ENCODE assay signal across 8 mouse cellular contexts in the genomic region with DNA sequence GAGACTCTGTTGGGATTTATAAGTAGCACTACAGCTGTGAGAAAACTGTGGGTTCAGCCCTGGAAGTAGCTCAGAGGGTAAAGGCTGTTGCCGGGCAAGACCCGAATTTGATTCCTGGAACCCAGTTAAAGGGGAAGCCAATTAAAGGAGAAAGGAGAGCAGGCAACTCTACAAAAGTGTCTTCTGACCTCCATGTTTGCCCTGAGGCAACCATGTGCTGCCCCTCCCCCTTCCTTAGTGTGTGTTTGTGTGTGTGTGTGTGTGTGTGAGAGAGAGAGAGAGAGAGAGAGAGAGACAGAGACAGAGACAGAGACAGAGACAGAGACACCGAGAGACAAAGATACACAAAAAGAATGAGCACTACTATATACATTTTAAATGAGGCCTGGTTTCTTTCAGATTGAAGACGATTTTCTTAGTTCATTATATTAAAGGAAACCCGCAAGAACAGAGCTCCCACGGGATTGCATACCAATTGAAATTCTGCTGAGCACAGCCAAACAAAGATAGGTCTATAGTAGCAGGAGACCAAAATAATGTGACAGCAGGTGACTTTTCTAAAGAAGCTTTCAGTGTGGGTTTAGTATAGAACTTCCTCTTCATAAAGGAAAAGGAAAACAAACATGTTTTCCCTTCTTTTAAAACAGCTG. TPM values are rescaled to one million over a fixed set of nuclear protein-coding genes. Genes with fewer than 3 reads are reported as not detected.
DNase-seq lines count a peak whose midpoint lies in the region; ATAC-seq and TF ChIP-seq lines count a peak whose summit lies in the region.

No protein-coding gene starts in this region.

- peak; percentile 37 for ATAC-seq in lung, postnatal 0 days
- ATAC-seq in forebrain, embryonic 11.5 days (replicated peaks; ENCODE audit: low FRiP score) = peak; percentile 62

- no peaks in the 10 kb centered on the region for H3K9me3 ChIP-seq in lung, postnatal 0 days (ENCODE audit: low read length)
- H3K9me3 ChIP-seq in forebrain, embryonic 11.5 days (ENCODE audit: control insufficient read depth, low read length) = no peaks in the 10 kb centered on the region

- H3K27me3 ChIP-seq in lung, postnatal 0 days (replicated peaks; ENCODE audit: insufficient read depth, low read length) = no peaks in the 10 kb centered on the region
- H3K27me3 ChIP-seq in forebrain, embryonic 11.5 days (ENCODE audit: control insufficient read depth, insufficient read depth, low read length) = no peaks in the 10 kb centered on the region

- H3K4me2 ChIP-seq in lung, postnatal 0 days (replicated peaks; ENCODE audit: low read depth, low read length) = peak overlapping the region; percentile 56
- H3K4me2 ChIP-seq in forebrain, embryonic 11.5 days (ENCODE audit: low read depth, low read length, severe bottlenecking) = peak overlapping the region; percentile 43; the same call in 1 of the 2 replicates

- WGBS in lung, postnatal 0 days = 22% methylated on average over 6 of the region's 6 CpGs
- 12% methylated on average over 6 of the region's 6 CpGs for WGBS in forebrain, embryonic 11.5 days

- peak overlapping the region; percentile 47 for H3K4me3 ChIP-seq in lung, postnatal 0 days (ENCODE audit: low read depth, low read length)
- peak overlapping the region; percentile 21; the same call in 1 of the 2 replicates for H3K4me3 ChIP-seq in forebrain, embryonic 11.5 days (ENCODE audit: low read depth, low read length)

- H3K36me3 ChIP-seq in lung, postnatal 0 days (ENCODE audit: insufficient read depth, low read length) = no peaks in the 10 kb centered on the region
- H3K36me3 ChIP-seq in forebrain, embryonic 11.5 days (ENCODE audit: control insufficient read depth, insufficient read depth, low read length) = no peaks in the 10 kb centered on the region

- TF ChIP-seq CTCF in lung, postnatal 0 days (IDR thresholded peaks at IDR 0.05) = no peak

- no peak for TF ChIP-seq EP300 in lung, postnatal 0 days (IDR thresholded peaks at IDR 0.05)

- H3K9ac ChIP-seq in lung, postnatal 0 days (replicated peaks; ENCODE audit: low read depth) = 0 out of 2 replicates have a peak overlapping the region, but pooled peaks have one; percentile 51
- H3K9ac ChIP-seq in forebrain, embryonic 11.5 days (ENCODE audit: low read length) = no peak overlapping the region

- peaks cover 13% of the 10 kb centered on the region; the same call in 1 of the 2 replicates for H3K4me1 ChIP-seq in lung, postnatal 0 days (ENCODE audit: insufficient read depth, low read depth, low read length)
- peaks cover 2% of the 10 kb centered on the region; the same call in 1 of the 2 replicates for H3K4me1 ChIP-seq in forebrain, embryonic 11.5 days (replicated peaks; ENCODE audit: control insufficient read depth, insufficient read depth, low read length)

- peak; percentile 33 for DNase-seq in lung, postnatal 0 days (ENCODE audit: low spot score)
- DNase-seq in lung, postnatal 14 days = no peak
- no peak for DNase-seq in forebrain, embryonic 11.5 days (ENCODE audit: low spot score)
- peak; percentile 34 for DNase-seq in kidney, adult 11 months
- DNase-seq in mesoderm, embryonic 11.5 days (ENCODE audit: low read depth, low spot score) = peak; percentile 27
- DNase-seq in right cerebral cortex, adult 18-20 months = no peak
- no peak for DNase-seq in gastrocnemius, postnatal 36 days
- DNase-seq in right cerebral cortex, postnatal 4 days = no peak

- intact Hi-C loops in gastrocnemius, postnatal 36 days (cut with DNase I) = loop anchor here (5.0 kb wide), 1 partner anchor 43 kb away; no protein-coding TSS in a partner anchor

- peak overlapping the region; percentile 94 for H3K27ac ChIP-seq in lung, postnatal 0 days (ENCODE audit: low read length)
- H3K27ac ChIP-seq in forebrain, embryonic 11.5 days (ENCODE audit: low read depth, low read length) = no peak overlapping the region

RNA-seq across cellular contexts. Expression of gene Selenop, which starts 1.8 kb away (rescaled TPM):
- 404 and 424 TPM in 2 replicates for polyA plus RNA-seq in lung, postnatal 0 days (2015; fragmentation: Nextera tagmentation; extraction: Ambion mirVana)
- polyA plus RNA-seq in forebrain, embryonic 11.5 days (2014; fragmentation: Nextera tagmentation; extraction: Ambion mirVana) = 51.1 and 53.1 TPM in 2 replicates
- 100 to 1,000 TPM; 109 to 124 TPM for total RNA-seq in gastrocnemius, postnatal 36 days (2021)

RNA-seq across cellular contexts. Expression of gene Ccdc152, which starts 33.2 kb away (rescaled TPM):
- 1.7 and 2.2 TPM in 2 replicates for polyA plus RNA-seq in lung, postnatal 0 days (2015; fragmentation: Nextera tagmentation; extraction: Ambion mirVana)
- polyA plus RNA-seq in forebrain, embryonic 11.5 days (2014; fragmentation: Nextera tagmentation; extraction: Ambion mirVana) = not detected in 2 replicates
- not detected for total RNA-seq in gastrocnemius, postnatal 36 days (2021)

Comparison
In these comparisons a context has a peak if more than half of its experiments do, and no peak if none do; other contexts are left out.
1. DNase-seq: peak in lung, postnatal 0 days (single experiment), kidney, adult 11 months (single experiment) and mesoderm, embryonic 11.5 days (single experiment); none in lung, postnatal 14 days (single experiment), forebrain, embryonic 11.5 days (single experiment), right cerebral cortex, adult 18-20 months (single experiment), gastrocnemius, postnatal 36 days (0 of 2) and right cerebral cortex, postnatal 4 days (single experiment).